Mouse (Mus musculus): ENCODE results near the gene Pcdh8.

The Pcdh8 gene

DNA sequence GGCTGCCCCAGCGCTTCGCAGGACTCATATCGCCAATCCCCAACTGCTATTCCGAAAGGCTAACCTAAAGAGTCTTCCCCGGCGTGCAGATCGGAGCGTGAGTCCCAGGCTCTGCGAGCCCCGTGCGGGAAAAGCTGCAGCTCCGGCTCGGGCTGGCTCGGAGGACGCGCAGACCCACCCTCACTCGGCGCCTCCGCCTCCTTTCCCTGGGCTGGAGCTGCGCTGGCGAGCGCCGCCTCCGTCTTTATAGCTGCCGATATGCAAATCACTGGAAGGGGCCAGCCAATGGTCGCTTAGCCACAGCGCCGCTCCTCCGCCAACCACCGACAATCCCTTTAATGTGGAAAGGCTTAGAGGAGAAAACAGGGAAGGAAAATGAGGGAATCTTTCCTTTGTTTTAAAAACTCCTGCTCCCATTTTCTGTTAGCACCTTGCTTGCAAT is at the start of gene Pcdh8:
TSS of gene Pcdh8 (minus strand) at position 219 of the 442 bp plus-strand sequence.
- DNase-seq = peak; percentile 92

DNA sequence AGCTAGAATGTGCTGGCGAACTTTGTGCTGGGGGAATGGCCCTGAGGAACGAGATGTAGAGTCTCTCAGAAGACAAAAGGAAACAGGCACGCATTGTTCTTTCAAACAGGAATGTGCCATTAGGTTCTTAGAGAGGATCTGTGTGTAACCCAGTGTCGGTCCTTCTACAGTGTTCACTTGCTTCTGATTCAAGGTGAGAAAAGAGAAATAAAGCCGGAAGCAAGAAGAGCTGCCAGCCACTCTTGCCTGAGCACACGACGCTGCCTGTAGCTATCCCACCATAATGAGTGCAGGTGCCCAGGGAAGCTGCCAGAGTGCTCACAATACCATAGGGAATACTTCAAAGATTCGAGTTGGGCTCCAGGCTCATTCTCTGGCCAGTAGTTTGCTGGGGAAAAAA is 43.6 kb upstream of the Pcdh8 start:
- no peak for DNase-seq

DNA sequence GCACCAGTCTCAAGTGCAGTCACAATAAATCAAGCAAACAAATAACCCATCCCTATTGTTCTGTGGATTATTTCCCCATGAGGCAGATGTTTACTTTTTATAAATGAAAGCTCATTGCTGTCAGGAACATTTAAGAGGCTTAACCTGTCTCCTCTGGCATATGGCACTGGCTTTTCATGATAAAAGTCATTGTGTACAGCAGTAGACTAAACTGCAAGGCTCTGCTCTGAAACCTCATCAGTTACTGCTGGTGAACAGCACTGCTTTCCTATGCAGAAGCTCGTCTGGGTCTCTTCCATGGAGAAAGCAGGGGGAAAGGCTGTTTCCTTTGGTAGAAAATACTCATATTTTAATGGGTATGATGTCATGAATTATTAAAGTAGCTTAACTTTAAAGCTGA is 43.0 kb upstream of the Pcdh8 start:
- no peak for DNase-seq

DNA sequence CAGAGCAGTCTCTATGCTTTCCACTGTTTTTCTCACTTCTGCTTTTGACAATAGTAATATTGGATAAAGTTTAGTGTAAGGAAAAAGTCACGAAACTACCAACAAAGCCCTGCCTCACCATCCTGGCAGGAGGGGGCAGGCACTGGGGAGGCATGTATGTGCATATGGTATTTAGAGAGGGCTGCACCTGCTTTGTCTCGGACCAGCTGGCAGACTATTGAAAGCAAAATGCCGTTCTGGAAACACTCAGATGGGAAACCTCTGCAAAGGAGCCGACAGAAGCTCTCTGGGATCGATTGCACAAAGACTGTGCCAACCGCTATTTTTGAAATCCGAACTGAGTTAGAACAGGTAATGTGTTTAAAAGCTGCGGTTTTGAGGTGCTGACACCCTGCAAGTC is 22.1 kb upstream of the Pcdh8 start:
- peak; percentile 5 for DNase-seq

DNA sequence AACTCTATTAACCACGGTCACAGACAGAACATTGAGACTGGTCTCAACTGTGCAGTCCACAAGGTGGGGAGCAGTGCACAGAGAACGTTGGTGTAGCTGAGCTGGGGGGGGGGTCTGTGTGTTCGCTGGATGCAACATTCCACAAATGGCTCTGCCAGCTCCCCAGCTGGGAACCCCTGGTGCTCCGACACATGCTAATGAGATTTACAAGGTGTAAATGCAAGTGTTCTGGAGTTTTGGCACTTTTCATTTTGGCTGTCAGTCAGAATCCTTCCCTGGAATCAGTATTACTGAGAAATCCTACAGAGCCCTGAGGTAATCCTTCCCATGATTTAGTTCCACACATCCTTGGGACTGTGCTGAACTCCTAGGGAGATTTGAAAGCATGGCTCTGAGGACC is 18.4 kb upstream of the Pcdh8 start:
- no peak for DNase-seq

DNA sequence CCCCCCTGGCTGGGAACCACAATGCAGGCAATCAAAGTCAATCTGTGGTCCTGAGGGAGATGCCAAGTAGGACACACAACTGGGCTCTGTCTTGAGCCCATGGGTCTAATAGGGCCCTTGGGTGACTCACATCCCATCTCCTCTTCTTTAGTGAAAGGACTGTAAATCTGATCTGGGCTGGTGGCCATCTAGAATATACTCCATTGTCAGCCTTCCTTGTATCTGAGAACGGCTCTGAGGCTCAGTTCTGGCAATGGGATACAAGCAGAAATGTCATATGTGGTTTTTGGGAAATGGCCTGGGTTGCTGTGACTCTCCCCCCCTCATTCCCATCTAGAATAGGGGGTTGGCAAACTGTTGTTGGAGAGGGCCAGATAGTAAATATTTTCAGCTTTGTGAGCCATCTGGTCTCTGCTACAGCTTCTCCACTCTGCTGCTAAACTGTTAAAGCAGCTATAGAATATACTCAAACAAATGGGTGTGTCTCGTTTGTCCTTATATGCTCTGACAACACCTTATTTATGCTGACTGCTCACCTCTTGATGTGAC is 17.6 kb upstream of the Pcdh8 start:
- no peak for DNase-seq

DNA sequence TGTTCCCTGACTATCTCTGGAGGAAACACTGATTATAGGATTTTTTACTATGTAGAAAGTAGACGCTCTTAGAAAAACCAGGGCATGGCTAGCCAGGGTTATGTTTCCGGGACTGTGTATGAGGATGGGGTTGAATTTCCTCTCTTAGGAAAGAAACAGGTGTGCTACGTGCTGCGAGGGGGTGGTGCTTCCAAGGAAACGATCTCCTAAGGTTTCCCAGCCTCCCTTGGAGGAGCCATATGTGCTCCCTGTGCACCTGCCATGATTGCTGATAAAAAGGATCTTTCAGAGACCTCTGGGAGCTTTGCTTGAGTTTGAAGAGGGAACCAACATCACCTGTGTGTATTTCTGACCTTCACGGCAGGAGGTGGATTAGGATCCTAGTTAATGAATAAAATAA is 16.8 kb upstream of the Pcdh8 start:
- no peak for DNase-seq

DNA sequence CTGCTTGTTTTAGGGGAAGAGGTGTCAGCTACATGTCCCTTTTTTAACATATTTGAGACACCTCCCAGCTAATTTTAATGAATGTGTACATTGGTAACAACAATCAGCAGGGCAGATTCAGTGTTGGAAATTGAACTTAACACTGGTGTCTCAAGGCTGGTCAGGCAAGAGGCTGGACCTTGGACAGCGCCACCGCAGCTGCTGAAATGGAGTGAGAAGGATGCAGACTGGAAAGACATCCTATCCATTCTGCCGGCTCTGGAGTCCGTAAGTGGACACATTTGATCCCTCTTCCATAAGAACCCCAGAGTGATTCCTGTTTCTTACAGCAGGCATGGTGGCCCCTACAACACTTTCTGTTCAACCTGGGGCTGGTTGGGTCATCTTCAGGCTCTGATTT is 14.3 kb upstream of the Pcdh8 start:
- DNase-seq = no peak

DNA sequence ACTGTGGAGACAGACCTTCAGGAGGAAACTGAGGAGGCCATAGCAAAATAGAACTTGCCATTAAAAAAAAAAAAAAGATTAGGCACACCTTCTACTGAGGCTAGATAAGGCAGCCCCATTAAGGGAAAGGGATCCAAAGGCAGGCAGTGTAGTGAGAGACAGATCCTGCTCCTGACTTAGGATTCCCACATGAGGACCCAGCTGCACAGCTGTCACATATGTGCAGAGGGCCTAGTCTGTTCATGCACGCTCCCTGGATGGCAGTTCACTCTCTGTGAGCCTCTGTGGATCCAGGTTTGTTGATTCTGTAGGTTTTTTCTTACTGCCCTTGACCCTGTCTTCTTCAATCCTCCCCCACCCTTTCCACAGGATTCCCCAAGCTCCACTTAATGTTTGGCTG is 9.8 kb upstream of the Pcdh8 start:
- no peak for DNase-seq

DNA sequence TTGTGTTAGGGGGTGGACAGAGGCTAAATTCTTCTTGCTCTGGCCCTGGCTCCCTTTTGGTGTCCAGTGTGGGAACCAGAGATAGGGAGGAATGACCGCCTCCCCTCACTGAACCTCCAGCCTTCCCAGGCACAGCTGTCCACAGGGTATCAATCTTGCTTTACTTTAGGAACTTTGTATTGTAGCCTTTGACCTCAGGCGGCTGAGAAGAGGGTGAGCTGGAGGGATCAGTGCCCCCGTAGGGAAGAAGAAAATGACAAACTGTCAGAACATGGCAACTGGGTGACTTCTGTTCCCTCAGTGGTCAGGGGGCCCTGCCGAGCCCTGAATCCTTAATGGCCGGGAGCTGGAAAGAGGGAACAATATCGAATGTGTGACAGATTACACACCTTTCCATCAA is 9.2 kb upstream of the Pcdh8 start:
- DNase-seq = no peak

DNA sequence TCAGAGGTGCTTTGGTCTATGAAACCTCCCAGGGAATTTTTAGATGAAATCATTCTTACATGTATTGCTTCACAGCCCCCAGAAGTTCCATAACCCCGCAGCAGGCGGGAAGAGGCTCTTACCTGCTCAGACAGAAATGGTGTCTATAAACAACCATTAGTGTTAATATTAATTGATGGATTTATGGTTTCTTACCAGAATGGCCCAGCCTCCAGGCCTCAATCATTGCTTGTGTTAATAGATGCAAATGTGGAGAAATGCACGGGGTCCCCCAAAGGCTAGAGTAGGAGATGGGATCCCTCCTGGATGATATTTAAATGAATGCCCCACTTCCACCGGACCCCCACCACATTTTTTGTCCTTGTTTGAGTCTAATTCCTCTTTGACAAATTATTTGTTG is 8.7 kb upstream of the Pcdh8 start:
- no peak for DNase-seq

DNA sequence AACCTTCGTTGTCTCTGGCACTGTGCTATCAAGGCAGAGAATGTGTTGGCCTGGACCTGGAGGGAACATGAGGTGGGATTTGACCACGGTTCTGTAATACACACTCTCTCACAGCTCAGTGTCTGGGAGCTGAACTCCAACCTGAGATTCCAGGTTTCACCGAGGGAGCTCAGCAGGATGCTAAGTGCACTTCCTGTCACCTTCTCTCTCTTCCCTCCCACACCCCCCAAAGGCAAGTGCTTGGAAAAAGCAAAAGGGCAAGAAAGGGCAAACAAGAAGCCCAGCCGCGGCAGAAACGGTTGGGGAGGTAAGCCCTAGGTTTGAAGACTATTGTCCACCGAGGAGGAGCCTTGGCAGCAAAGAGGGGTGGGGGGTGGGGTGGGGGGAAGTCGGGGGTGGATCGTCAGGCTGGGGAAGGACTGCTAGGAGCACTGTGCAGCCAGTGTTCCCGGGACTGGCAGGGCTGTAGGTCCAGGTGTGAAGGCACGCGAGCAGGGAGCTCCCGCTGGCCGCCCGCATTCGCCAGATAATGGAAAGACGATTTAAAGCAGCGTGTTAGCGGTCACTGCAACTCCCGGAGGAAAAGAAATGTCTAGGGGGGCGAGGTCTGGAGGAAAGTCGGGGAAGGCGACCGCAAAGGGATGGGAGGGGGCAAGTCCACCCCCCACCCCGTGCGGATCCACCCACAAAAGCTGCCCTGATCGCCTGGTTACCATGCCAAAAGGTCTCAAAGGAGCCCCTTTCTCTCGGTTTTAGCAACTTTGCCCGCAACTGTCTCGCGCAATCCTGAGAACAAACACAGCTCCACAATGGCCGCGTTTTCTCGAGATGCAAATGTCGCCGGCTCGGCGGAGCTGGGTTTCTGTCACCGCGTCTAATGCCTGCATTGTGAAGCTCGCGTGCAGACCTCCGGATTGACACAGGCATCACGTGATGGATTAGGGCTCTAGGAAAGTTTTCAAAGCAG is 2.6 kb upstream of the Pcdh8 start:
- DNase-seq = no peak

DNA sequence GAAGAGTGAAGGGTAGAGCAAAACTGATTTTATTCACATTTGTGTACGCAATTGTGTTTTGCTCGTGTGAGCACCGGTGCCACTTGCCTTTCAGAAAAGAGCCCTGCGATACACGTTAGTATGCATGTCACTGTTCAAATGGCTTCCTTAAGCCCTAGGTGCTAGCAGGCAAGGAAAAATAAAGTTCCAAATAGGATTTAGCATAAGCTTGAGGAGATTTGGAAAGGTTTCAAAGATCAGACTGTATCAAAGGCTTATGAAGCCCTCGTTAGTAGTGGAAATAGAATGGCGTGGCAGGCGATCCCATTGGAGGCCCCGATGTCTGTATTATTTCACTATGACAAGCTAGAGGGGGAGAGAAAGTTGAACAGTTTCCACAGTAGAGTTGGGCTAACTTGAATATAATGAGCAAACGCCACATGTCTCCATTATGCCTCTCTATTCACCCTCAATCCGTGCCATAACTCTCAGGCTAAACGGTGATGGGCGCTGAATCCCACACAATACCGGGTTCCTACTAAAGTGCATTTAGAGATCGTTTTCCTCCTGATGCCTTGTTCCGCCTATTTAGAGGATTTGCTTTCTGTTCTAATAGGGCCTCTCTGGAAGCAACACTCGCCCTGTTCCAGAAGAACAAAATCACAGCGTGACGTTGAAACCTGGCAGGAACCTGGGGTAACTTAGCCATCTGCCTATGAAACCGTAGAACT is 845 bp upstream of the Pcdh8 start:
- no peak for DNase-seq

DNA sequence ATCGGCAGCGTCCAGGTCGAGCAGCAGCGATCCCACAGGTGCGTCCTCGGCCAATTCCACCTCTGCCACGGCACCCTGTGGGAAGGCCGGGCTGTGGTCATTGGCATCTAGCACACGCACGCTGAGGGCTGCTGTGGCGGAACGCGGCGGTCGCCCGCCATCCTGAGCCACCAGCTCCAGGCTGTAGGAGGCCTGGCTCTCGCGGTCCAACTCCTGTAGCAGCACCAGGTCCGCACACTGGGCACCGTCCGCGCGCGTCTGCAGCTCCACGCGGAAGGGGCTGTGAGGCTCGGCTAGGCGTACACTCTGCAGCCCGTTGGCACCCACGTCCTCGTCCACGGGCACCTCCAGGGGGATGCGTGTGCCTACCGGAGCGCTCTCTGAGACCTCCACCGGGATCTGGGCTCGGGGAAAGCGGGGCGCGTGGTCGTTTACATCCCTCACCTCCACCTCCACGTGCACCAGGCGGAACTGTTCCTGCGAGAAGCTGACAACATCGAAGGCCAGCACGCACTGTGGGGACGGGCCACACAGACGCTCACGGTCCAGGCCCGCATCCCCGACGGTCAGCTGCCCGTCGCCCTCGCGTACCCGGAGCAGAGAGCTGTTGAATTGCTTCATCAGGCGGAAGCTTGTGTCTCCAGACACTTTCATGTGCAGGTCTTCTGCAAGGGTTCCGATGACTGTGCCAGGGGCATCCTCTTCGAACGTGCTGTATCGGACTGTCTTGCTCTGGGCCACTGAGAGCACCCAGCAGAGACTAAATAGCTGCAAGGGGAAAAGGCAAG is 612 bp downstream of the Pcdh8 start:
- DNase-seq = no peak

DNA sequence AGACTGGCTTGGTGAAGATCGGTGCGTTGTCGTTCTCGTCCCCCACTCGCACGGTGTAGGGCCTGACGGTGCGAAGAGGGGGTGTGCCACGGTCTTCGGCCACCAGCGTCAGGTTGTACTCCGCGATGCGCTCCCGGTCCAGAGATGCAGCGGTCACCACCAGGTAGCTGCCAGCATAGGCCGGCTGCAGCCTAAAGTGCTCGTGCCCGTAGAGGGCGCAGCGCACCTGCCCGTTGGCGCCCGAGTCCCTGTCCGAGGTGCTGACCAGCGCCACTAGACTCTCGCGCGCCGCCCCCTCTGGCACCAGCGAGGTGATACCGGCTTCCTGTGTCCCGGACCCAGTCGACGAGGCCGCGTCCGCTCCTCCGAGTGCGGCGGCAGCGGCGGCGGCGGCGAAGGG is 1.5 kb downstream of the Pcdh8 start:
- peak; percentile 53 for DNase-seq

DNA sequence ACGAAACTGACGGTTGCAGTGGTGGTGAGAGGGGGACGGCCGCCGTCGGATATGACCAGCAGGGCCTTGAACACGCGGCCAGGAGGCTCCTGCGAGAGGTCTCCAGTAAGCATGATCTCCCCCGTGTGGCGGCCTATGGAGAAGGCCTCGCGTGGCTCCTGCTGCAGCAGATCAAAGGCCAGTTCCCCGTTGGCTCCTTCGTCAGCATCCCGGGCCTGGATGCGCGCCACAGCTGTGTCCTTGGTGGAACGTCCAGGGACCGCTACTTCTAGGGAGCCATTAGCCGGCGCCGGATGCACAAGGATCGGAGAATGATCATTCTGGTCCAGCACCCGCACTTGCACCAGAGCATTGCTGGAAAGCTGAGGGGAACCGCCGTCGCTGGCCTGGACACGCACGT is 2.1 kb downstream of the Pcdh8 start:
- DNase-seq = no peak

DNA sequence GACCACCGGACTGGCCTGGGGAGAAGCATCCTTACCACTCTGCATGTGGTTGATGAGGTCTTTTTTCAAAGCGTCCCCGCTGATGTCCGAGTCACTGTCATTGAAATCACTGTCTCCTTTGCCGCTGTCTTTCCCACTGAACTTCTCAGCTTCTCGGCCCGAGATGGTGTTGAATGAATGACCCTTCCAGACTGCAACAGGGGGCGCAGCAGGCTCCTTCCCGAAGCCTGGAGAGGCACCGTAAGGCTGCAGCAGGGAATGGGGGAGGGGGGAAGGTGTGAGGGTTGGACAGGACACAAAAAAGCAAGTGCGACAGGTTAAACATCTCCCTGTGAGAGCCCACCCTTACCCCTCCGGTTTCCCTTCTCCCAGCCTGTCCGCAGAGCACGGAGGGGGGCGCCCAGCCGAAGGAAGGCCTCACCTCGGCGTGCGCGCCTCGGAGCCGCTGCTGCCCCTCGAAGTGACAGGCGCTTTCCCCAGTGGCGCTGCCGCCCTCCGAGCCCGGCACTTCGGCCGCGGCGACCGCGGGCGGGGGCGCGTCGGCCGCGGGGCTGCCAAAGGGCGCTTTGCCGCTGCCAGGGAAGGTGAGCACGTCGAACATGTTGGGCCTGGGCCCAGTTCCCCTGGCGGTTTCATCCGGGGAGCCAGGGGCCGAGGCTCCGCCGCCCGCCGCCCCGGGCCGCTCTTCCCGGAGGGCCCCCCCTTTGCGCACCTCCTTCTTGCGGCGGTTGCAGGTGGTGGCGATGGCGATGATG is 2.9 kb downstream of the Pcdh8 start:
- no peak for DNase-seq

DNA sequence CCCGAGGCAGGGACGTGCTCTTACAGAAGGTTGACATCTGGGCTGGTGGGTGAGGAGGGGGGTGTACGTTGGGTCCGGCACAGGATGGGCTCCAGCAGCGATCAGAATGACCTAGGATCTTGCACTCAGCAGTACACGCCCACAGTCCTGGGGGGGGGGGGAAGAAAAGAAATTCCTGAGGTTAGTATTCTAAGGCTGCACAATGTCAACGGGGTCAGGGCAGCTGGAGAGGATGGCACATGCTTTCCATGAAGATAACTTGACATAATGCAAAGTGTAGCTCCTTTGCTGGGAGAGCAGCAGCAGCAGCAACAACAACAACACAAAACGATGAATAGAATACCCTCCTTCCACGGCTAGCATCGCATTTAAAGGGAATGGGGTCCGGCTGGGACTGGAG is 3.5 kb downstream of the Pcdh8 start:
- DNase-seq = no peak

DNA sequence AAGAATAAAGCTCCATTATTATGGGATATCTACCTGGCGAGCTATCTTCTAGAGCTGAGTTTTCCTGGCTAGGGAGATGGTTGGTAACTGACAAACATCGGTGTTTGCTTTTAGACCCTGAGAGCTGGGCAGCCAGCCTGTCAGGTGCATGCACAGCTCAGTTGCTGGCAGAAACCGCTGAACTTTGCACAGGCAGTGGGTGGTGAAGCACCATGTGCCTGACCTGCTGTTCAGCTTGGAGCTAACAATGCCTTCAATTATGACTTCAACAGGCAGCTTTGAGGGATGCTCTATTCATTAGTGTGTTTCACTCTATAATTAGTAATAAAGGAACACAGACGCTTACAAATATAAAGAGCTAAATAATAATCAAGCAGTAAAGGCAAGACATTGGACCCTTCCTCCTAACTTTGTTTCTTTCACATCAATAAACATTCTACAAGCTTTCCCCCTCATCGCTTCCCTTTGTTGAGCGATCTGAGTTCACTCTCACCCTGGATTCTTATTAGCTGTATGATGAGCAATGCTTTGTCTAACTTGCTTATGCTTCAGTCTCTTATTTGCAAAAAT is 5.8 kb downstream of the Pcdh8 start:
- no peak for DNase-seq

DNA sequence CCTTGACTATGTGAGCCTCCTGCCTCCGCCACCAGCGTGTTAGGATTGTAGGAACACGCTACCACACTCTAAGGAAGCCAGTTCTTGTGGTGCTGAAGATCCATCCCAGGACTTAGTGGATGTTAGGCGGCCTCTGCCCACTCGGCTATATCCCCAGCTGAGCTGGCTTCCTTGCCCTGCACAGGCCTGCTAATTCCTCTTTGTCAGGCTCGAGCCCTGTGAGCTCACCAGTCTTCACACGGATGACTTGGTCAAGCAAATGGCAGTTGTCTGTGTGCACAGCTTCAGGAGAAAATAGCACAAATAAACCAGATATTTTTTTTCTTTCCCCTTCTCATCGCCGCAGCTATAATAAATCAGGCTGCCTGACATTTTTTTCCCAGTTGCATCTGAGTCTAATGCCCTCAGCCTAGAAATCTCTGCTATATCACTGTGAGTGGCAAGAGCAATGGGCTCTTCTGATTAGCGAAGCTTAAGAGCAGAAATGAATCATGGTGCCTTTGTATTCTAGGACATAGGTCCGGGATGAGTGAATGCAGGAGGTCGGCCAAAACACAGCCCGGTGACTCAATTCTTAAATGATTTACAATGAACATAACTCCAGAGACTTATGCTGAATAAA is 16.4 kb downstream of the Pcdh8 start:
- DNase-seq = no peak

DNA sequence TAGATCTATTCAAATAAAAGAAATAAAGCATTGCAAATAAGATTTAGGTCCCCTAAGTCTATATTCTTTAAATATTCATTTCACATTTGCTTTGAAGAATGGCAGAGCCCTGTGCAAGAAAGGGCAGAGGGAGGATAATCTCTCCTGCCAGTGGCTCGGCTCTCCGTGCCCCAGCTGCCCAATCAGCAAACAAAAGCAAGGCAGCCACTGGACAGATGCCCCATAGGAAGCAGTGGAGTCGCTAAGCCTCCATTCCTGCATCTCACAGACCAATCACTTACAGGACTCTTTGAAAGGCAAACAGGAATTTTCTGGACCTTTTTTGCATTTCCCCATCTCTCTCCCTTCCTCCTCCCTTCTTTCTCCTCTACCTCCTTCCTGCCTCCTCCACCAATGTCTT is 17.0 kb downstream of the Pcdh8 start:
- no peak for DNase-seq
